Mouse (Mus musculus) left cerebral cortex, postnatal 4 days (tissue): ENCODE measurements around the gene Gm17727. TPM values are rescaled to one million over a fixed set of nuclear protein-coding genes. Genes with fewer than 3 reads are reported as not detected.
"Not testable (repeated sequence)": the region's sequence is repeated elsewhere in the genome, so short reads cannot be mapped to it uniquely, and the experiment has no call there.

Source experiments
- DNase-seq: peaks from one replicate; pipeline ENCODE4 v3.0.0-alpha.2; 2022
- intact Hi-C: fragments of 180-260 bp; cut with DNase I; formaldehyde crosslinking; loops from one replicate; pipeline ENCODE4 v1.15.1; 2025
- total RNA-seq, 2 experiments: library from RNA; stranded (reverse); gene quantifications; 2 replicates each; pipeline ENCODE4 v1.2.3; 2021

The Gm17727 gene
- not detected for total RNA-seq

- intact Hi-C loops = no loop called here
Measured at GRCm38 (mm10) chr9:35778009-35778408, at the start of gene Gm17727. Gene Gm17727, minus strand, starts transcription at chr9:35778109.

GRCm38 (mm10) chr9:35817881-35818280, 40.0 kb upstream of the Gm17727 start:
- DNase-seq, intact Hi-C loops: not testable (repeated sequence)

More at GRCm38 (mm10) chr9:35778009-35778408, at the start of gene Gm17727:
- no peak for DNase-seq

- no peak for DNase-seq
- intact Hi-C loops = no loop called here
Measured at GRCm38 (mm10) chr9:35798146-35798545, 20.2 kb upstream of the Gm17727 start.

- no peak for DNase-seq
- intact Hi-C loops = no loop called here
Measured at GRCm38 (mm10) chr9:35790001-35790400, 12.1 kb upstream of the Gm17727 start, which contains the start of the genes Gm27235 and D730048I06Rik. Gene Gm27235, minus strand, starts transcription at chr9:35790101. Gene D730048I06Rik, minus strand, starts transcription at chr9:35790112.

GRCm38 (mm10) chr9:35756843-35757242, 21.1 kb downstream of the Gm17727 start:
- intact Hi-C loops = no loop called here
- no peak for DNase-seq

GRCm38 (mm10) chr9:35740749-35741148, 37.2 kb downstream of the Gm17727 start, which contains the start of gene Gm17677:
Gene Gm17677, plus strand, starts transcription at chr9:35741049.
- DNase-seq = no peak
- intact Hi-C loops = no loop called here

Other genes starting within 250 kb of the Gm17727 start
- 10 to 100 TPM; 17.7 to 19.0 TPM for gene Ddx25, start 219.6 kb downstream of the Gm17727 start, total RNA-seq
- 10 to 100 TPM; 14.4 to 14.5 TPM for gene Pus3, start 219.5 kb downstream of the Gm17727 start, total RNA-seq
- gene Pate2, start 207.8 kb downstream of the Gm17727 start, total RNA-seq = 1 to 10 TPM; 1.4 to 2.3 TPM
- gene Hyls1, start 207.7 kb downstream of the Gm17727 start, total RNA-seq = 10 to 100 TPM; 11.6 to 11.9 TPM
- not detected for gene Pate4, start 166.2 kb downstream of the Gm17727 start, total RNA-seq
- gene Pate3, start 129.9 kb downstream of the Gm17727 start, total RNA-seq = not detected
- gene Pate1, start 90.7 kb downstream of the Gm17727 start, total RNA-seq = not detected
- not detected for gene Gm17677, start 37.1 kb downstream of the Gm17727 start, total RNA-seq
- gene Gm27235, start 12.0 kb upstream of the Gm17727 start, total RNA-seq = not detected
- gene D730048I06Rik, start 12.0 kb upstream of the Gm17727 start, total RNA-seq = not detected
- gene 9230110F15Rik, start 66.0 kb upstream of the Gm17727 start, total RNA-seq = not detected
- under 1 TPM in 1 of 2 experiments, not detected in 1; 0.32 TPM for gene 9230113P08Rik, start 130.3 kb upstream of the Gm17727 start, total RNA-seq